Mouse (Mus musculus) thymus, adult 2 months (tissue): Measurements from ENCODE around the gene Rft1.

Experiments
- CTCF ChIP-seq: fragments of 200-500 bp; IDR thresholded peaks from 2 replicates; pipeline ENCODE4 v1.5.1; 2012; ENCODE audit warnings: mild to moderate bottlenecking, control low read depth, low read length, moderate library complexity, borderline replicate concordance; ENCODE audit not compliant: control insufficient read depth, poor library complexity, insufficient read depth; ENCODE audit errors: extremely low read depth
- POLR2A ChIP-seq: fragments of 200-500 bp; IDR thresholded peaks from 2 replicates; pipeline ENCODE4 v1.6.1; 2012; ENCODE audit warnings: mild to moderate bottlenecking, low read length, control low read depth, moderate library complexity; ENCODE audit not compliant: control insufficient read depth, poor library complexity, insufficient read depth; ENCODE audit errors: extremely low read depth

- TF ChIP-seq CTCF (no peak), POLR2A (no peak)
These were observed 82.3 kb downstream of the Rft1 start for GRCm38 (mm10) chr14:30736413-30736812.
